Mouse (Mus musculus): ENCODE measurements at regions not wholly inside any gene's neighbourhood (a gene's known extent, or its start where the extent isn't known, plus 50 kb on each side); places are given as distances from the start of the nearest gene placed in this dataset.

DNA sequence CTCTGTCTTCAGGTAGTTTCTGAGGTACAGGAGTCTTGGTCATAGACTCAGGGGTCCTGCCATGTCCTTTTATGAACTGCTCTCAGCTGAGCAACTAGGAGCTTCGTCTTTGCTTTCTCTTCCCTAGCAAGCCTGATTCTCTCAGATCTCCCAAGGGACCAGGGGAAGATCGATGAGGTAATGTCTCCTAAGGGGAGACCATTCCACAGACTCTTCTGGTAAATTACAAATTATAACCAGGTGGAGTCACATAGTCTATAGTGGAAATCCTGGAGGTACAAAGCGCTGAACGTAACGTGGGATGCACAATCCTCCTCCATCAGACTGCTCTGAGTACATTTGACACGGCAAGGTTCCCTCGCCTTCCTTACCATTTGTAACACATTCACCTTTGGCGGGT, 88.7 kb upstream of the Mast4 start:
- ATAC-seq (ENCODE audit: low FRiP score, low TSS enrichment) (no peak), DNase-seq (ENCODE audit: low spot score) (no peak)
- H3K4me2 ChIP-seq (replicated peaks; ENCODE audit: low read depth): no peak overlapping the region
- H3K27me3 ChIP-seq (ENCODE audit: control insufficient read depth, insufficient read depth, low read length): no peaks in the 10 kb centered on the region
- H3K27ac ChIP-seq (replicated peaks): no peak overlapping the region
- WGBS: 88% methylated on average over 8 of the region's 8 CpGs
- H3K36me3 ChIP-seq (ENCODE audit: control insufficient read depth, insufficient read depth, low read length): no peaks in the 10 kb centered on the region
- H3K4me3 ChIP-seq (ENCODE audit: low read depth, low read length): no peak overlapping the region
- H3K9me3 ChIP-seq (ENCODE audit: control insufficient read depth, low read length): no peaks in the 10 kb centered on the region
- no peak overlapping the region for H3K9ac ChIP-seq (ENCODE audit: low read length)
- TF ChIP-seq EP300 (optimal IDR thresholded peaks at IDR 0.05) (no peak), CTCF (IDR thresholded peaks at IDR 0.05; ENCODE audit: low read depth) (no peak)
- H3K4me1 ChIP-seq (replicated peaks; ENCODE audit: control insufficient read depth, insufficient read depth): no peaks in the 10 kb centered on the region

DNA sequence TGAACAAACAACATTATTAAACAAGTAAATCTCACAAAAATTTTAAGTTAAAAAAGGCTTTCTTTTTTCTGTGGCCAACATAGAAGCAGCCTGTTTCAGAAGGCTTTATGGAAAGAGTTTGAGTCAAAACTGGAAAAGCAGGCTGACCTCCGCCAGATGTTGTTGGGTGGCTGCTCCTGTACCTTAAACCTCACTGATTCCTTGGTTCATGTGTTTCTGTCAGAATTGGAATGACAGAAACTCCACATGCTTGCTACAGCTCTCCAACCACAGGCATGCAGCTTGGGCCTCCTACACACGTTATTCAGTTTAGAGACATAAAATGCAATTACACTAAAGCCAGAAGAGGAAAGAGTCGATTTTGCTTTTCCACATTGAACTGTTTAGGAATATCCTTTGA, 84.8 kb upstream of the Mast4 start:
- Histone ChIP-seq H3K36me3 (ENCODE audit: control insufficient read depth, insufficient read depth, low read length) (no peaks in the 10 kb centered on the region), H3K27ac (replicated peaks) (no peak overlapping the region), H3K4me2 (replicated peaks; ENCODE audit: low read depth) (no peak overlapping the region), H3K27me3 (ENCODE audit: control insufficient read depth, insufficient read depth, low read length) (no peaks in the 10 kb centered on the region), H3K9me3 (ENCODE audit: control insufficient read depth, low read length) (no peaks in the 10 kb centered on the region), H3K4me3 (ENCODE audit: low read depth, low read length) (no peak overlapping the region), H3K9ac (ENCODE audit: low read length) (no peak overlapping the region), H3K4me1 (replicated peaks; ENCODE audit: control insufficient read depth, insufficient read depth) (no peaks in the 10 kb centered on the region)
- TF ChIP-seq EP300 (optimal IDR thresholded peaks at IDR 0.05) (no peak), CTCF (IDR thresholded peaks at IDR 0.05; ENCODE audit: low read depth) (no peak)
- ATAC-seq (ENCODE audit: low FRiP score, low TSS enrichment) (no peak), DNase-seq (ENCODE audit: low spot score) (no peak)
- 83% methylated on average over 3 of the region's 3 CpGs for WGBS

- ATAC-seq (ENCODE audit: low FRiP score, low TSS enrichment): no peak
- no peak overlapping the region for H3K4me2 ChIP-seq (replicated peaks; ENCODE audit: low read depth)
- 84% methylated on average over 5 of the region's 5 CpGs for WGBS
- DNase-seq (ENCODE audit: low spot score): no peak
- no peaks in the 10 kb centered on the region for H3K36me3 ChIP-seq (ENCODE audit: control insufficient read depth, insufficient read depth, low read length)
- no peak overlapping the region for H3K27ac ChIP-seq (replicated peaks)
- TF ChIP-seq EP300 (optimal IDR thresholded peaks at IDR 0.05) (no peak), CTCF (IDR thresholded peaks at IDR 0.05; ENCODE audit: low read depth) (no peak)
- no peak overlapping the region for H3K4me3 ChIP-seq (ENCODE audit: low read depth, low read length)
- H3K27me3 ChIP-seq (ENCODE audit: control insufficient read depth, insufficient read depth, low read length): no peaks in the 10 kb centered on the region
- no peaks in the 10 kb centered on the region for H3K4me1 ChIP-seq (replicated peaks; ENCODE audit: control insufficient read depth, insufficient read depth)
- no peaks in the 10 kb centered on the region for H3K9me3 ChIP-seq (ENCODE audit: control insufficient read depth, low read length)
- H3K9ac ChIP-seq (ENCODE audit: low read length): no peak overlapping the region
Observed at GRCm38 (mm10) chr13:103417256-103417655, 83.0 kb upstream of the Mast4 start.

DNA sequence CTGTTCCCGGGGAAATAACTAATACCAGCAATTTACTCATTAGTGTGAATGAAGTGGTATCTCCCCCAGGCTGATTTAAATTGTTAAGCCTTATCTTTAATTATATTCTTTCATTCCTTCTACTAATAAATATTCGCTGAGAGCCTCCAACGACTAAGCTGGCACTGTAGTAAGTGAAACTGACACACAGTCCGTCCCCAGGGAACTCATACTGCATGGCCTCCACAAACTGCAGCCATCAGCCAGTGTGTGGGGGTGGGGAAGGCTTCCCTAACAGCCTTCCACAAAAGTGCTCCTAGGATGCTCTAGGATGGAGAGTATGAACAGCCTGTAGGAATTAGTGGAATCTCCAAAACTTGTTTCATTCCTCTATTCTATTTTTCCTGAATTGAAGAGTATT, 81.0 kb upstream of the Mast4 start:
- Histone ChIP-seq H3K4me1 (replicated peaks; ENCODE audit: control insufficient read depth, insufficient read depth) (no peaks in the 10 kb centered on the region), H3K27ac (replicated peaks) (no peak overlapping the region), H3K36me3 (ENCODE audit: control insufficient read depth, insufficient read depth, low read length) (no peaks in the 10 kb centered on the region), H3K4me3 (ENCODE audit: low read depth, low read length) (no peak overlapping the region), H3K4me2 (replicated peaks; ENCODE audit: low read depth) (no peak overlapping the region), H3K27me3 (ENCODE audit: control insufficient read depth, insufficient read depth, low read length) (no peaks in the 10 kb centered on the region), H3K9ac (ENCODE audit: low read length) (no peak overlapping the region), H3K9me3 (ENCODE audit: control insufficient read depth, low read length) (no peaks in the 10 kb centered on the region)
- TF ChIP-seq EP300 (optimal IDR thresholded peaks at IDR 0.05) (no peak), CTCF (IDR thresholded peaks at IDR 0.05; ENCODE audit: low read depth) (no peak)
- 74% methylated on average over 4 of the region's 4 CpGs for WGBS
- DNase-seq (ENCODE audit: low spot score) (no peak), ATAC-seq (ENCODE audit: low FRiP score, low TSS enrichment) (no peak)

DNA sequence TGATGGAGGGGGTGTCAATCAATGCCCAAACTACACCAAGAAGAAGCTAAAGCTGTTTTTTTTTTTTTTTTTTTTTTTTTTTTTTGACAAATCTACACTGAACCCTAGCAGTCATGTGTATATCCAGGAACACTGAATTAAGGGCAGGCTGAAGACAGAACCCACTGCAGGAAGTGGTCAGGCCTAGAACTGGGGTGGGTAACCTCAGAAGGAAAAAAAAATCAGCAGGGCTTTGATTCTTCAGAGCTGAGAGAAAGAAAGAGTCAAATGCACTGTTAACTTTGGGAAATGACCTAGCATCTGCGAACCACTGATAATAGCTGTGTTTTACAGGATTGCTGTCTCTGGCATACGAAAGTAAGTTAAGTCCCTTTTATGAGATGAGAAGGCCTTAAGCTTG, 78.3 kb upstream of the Mast4 start:
- WGBS: 75% methylated on average over 2 of the region's 2 CpGs
- Histone ChIP-seq H3K4me1 (replicated peaks; ENCODE audit: control insufficient read depth, insufficient read depth) (no peaks in the 10 kb centered on the region), H3K27ac (replicated peaks) (no peak overlapping the region), H3K4me2 (replicated peaks; ENCODE audit: low read depth) (no peak overlapping the region), H3K9me3 (ENCODE audit: control insufficient read depth, low read length) (no peaks in the 10 kb centered on the region), H3K9ac (ENCODE audit: low read length) (no peak overlapping the region), H3K27me3 (ENCODE audit: control insufficient read depth, insufficient read depth, low read length) (no peaks in the 10 kb centered on the region), H3K4me3 (ENCODE audit: low read depth, low read length) (no peak overlapping the region), H3K36me3 (ENCODE audit: control insufficient read depth, insufficient read depth, low read length) (no peaks in the 10 kb centered on the region)
- no peak for ATAC-seq (ENCODE audit: low FRiP score, low TSS enrichment)
- no peak for DNase-seq (ENCODE audit: low spot score)
- no peak for TF ChIP-seq CTCF (IDR thresholded peaks at IDR 0.05; ENCODE audit: low read depth)

- no peaks in the 10 kb centered on the region for H3K4me1 ChIP-seq (replicated peaks; ENCODE audit: control insufficient read depth, insufficient read depth)
- no peak overlapping the region for H3K4me2 ChIP-seq (replicated peaks; ENCODE audit: low read depth)
- 40% methylated on average over 7 of the region's 7 CpGs for WGBS
- H3K27ac ChIP-seq (replicated peaks): no peak overlapping the region
- no peaks in the 10 kb centered on the region for H3K9me3 ChIP-seq (ENCODE audit: control insufficient read depth, low read length)
- no peaks in the 10 kb centered on the region for H3K27me3 ChIP-seq (ENCODE audit: control insufficient read depth, insufficient read depth, low read length)
- TF ChIP-seq EP300 (optimal IDR thresholded peaks at IDR 0.05): no peak
- no peak for TF ChIP-seq CTCF (IDR thresholded peaks at IDR 0.05; ENCODE audit: low read depth)
- DNase-seq (ENCODE audit: low spot score) (no peak), ATAC-seq (ENCODE audit: low FRiP score, low TSS enrichment) (no peak; the same call in 1 of the 2 replicates)
- H3K9ac ChIP-seq (ENCODE audit: low read length): no peak overlapping the region
- H3K36me3 ChIP-seq (ENCODE audit: control insufficient read depth, insufficient read depth, low read length): no peaks in the 10 kb centered on the region
- H3K4me3 ChIP-seq (ENCODE audit: low read depth, low read length): no peak overlapping the region
Observed at GRCm38 (mm10) chr13:103409286-103409685, 75.0 kb upstream of the Mast4 start.
